Mouse (Mus musculus) midbrain, postnatal 0 days (tissue): Measurements from ENCODE around the gene Trabd2b. TPM values are rescaled to one million over a fixed set of nuclear protein-coding genes. Genes with fewer than 3 reads are reported as not detected.

Experiments used
- ATAC-seq: fragments of 200-750 bp; cut with Nextera tagmentation; 2 replicates; pipeline ENCODE4 v1.8.0; 2017; ENCODE audit warnings: moderate number of reproducible peaks, mild to moderate bottlenecking, moderate TSS enrichment, moderate library complexity; ENCODE audit not compliant: low FRiP score
- DNase-seq: peaks from one replicate; pipeline ENCODE4 v3.0.0-alpha.2; 2015; ENCODE audit warnings: low spot score
- H3K27ac ChIP-seq: fragments of 300-500 bp; sonication (generic); 2 replicates; pipeline ENCODE4 v1.5.1; 2014; ENCODE audit warnings: low read depth, mild to moderate bottlenecking, low read length, mixed read lengths
- H3K27me3 ChIP-seq: fragments of 300-500 bp; sonication (generic); 2 replicates; pipeline ENCODE4 v1.6.1; 2014; ENCODE audit warnings: low read length, control low read depth, mixed read lengths; ENCODE audit not compliant: insufficient read depth
- H3K36me3 ChIP-seq: fragments of 300-500 bp; sonication (generic); 2 replicates; pipeline ENCODE4 v1.6.1; 2014; ENCODE audit warnings: low read length, control low read depth, mixed read lengths; ENCODE audit not compliant: insufficient read depth
- H3K4me1 ChIP-seq: fragments of 300-500 bp; sonication (generic); 2 replicates; pipeline ENCODE4 v1.6.1; 2014; ENCODE audit warnings: mild to moderate bottlenecking, control low read depth, antibody characterized with exemption, low read length, mixed read lengths; ENCODE audit not compliant: insufficient read depth
- H3K4me2 ChIP-seq: fragments of 300-500 bp; sonication (generic); 2 replicates; pipeline ENCODE4 v1.6.1; 2014; ENCODE audit warnings: low read depth, mild to moderate bottlenecking, low read length, mixed read lengths; ENCODE audit not compliant: poor library complexity, severe bottlenecking
- H3K4me3 ChIP-seq: fragments of 300-500 bp; sonication (generic); 2 replicates; pipeline ENCODE4 v1.5.1; 2014; ENCODE audit warnings: low read depth, mild to moderate bottlenecking, low read length, moderate library complexity
- H3K9ac ChIP-seq: fragments of 300-500 bp; sonication (generic); replicated peaks from 2 replicates; pipeline ENCODE4 v1.6.1; 2014; ENCODE audit warnings: mild to moderate bottlenecking, low read length, moderate library complexity, mixed read lengths; ENCODE audit not compliant: poor library complexity, severe bottlenecking
- H3K9me3 ChIP-seq: fragments of 300-500 bp; sonication (generic); 2 replicates; pipeline ENCODE4 v1.6.1; 2016; ENCODE audit warnings: low read length, control low read depth
- CTCF ChIP-seq: IDR thresholded peaks from 2 replicates; pipeline ENCODE4 v1.5.1; 2016; ENCODE audit warnings: antibody characterized with exemption, mild to moderate bottlenecking
- WGBS: fragments of 180-500 bp; shearing (Covaris S2); extraction: QIAGEN DNeasy Blood & Tissue Kit; methylation state at CpG from one replicate; pipeline ENCODE4 v1.1.7; 2014; 5-methylcytosine and 5-hydroxymethylcytosine counted together
- polyA plus RNA-seq: library from polyadenylated mRNA; unstranded; fragments of >200 nt; fragmentation: Nextera tagmentation; extraction: Ambion mirVana; gene quantifications from 2 replicates; pipeline ENCODE4 v1.2.1, GENCODE M21; 2015
- total RNA-seq: library from RNA; depleted of rRNA; stranded (reverse); fragments of >200 nt; gene quantifications from 2 replicates; pipeline ENCODE4 v1.2.3, GENCODE M21; 2014

Gene Trabd2b
- total and polyA plus RNA-seq, 2 experiments from 2014 or later = 0.48 to 1.8 TPM

GRCm38 (mm10) chr4:114401993-114402731 lies 4.4 kb upstream of the Trabd2b start:
- H3K27ac ChIP-seq = no peak overlapping the region
- no peak overlapping the region for H3K4me2 ChIP-seq
- H3K27me3 ChIP-seq = peaks cover 15% of the 10 kb centered on the region
- H3K36me3 ChIP-seq = no peaks in the 10 kb centered on the region
- ATAC-seq (no peak), DNase-seq (no peak)
- no peaks in the 10 kb centered on the region for H3K9me3 ChIP-seq
- 0 out of 2 replicates have a peak, but pooled peaks cover 4% of the 10 kb centered on the region for H3K4me1 ChIP-seq
- H3K4me3 ChIP-seq = no peak overlapping the region
- H3K9ac ChIP-seq = no peak overlapping the region
- no peak for TF ChIP-seq CTCF
- WGBS = 43% methylated on average over 7 of the region's 7 CpGs

GRCm38 (mm10) chr4:114405682-114406354 lies 706 bp upstream of the Trabd2b start:
- TF ChIP-seq CTCF = peak; percentile 96
- peak; percentile 80 for ATAC-seq
- peak overlapping the region; percentile 61 for H3K9ac ChIP-seq
- WGBS = under 1% methylated on average over 10 of the region's 74 CpGs
- peak overlapping the region; percentile 72 for H3K4me3 ChIP-seq
- H3K27me3 ChIP-seq = peaks cover 38% of the 10 kb centered on the region
- H3K9me3 ChIP-seq = no peaks in the 10 kb centered on the region
- 0 out of 2 replicates have a peak, but pooled peaks cover 4% of the 10 kb centered on the region for H3K4me1 ChIP-seq
- peak; percentile 80 for DNase-seq
- peak overlapping the region; percentile 100 for H3K4me2 ChIP-seq
- no peak overlapping the region for H3K27ac ChIP-seq
- no peaks in the 10 kb centered on the region for H3K36me3 ChIP-seq

- ATAC-seq = no peak
- 70% methylated on average over 3 of the region's 3 CpGs for WGBS
- no peak overlapping the region for H3K4me2 ChIP-seq
- TF ChIP-seq CTCF = no peak
- peaks cover 38% of the 10 kb centered on the region for H3K27me3 ChIP-seq
- no peak overlapping the region for H3K9ac ChIP-seq
- no peak overlapping the region for H3K27ac ChIP-seq
- H3K4me1 ChIP-seq = 0 out of 2 replicates have a peak, but pooled peaks cover 4% of the 10 kb centered on the region
- no peak overlapping the region for H3K4me3 ChIP-seq
- DNase-seq = no peak
- H3K36me3 ChIP-seq = no peaks in the 10 kb centered on the region
- no peaks in the 10 kb centered on the region for H3K9me3 ChIP-seq
Measured at GRCm38 (mm10) chr4:114407516-114407915, 992 bp downstream of the Trabd2b start.

- no peak overlapping the region for H3K4me3 ChIP-seq
Measured at GRCm38 (mm10) chr4:114408298-114408697, 1.8 kb downstream of the Trabd2b start.

GRCm38 (mm10) chr4:114408890-114409480 lies 2.5 kb downstream of the Trabd2b start:
- H3K36me3 ChIP-seq = no peaks in the 10 kb centered on the region
- H3K4me2 ChIP-seq = no peak overlapping the region
- no peak overlapping the region for H3K9ac ChIP-seq
- no peak overlapping the region for H3K27ac ChIP-seq
- TF ChIP-seq CTCF = no peak
- ATAC-seq (no peak), DNase-seq (no peak)
- peaks cover 34% of the 10 kb centered on the region for H3K27me3 ChIP-seq
- 59% methylated on average over 18 of the region's 18 CpGs for WGBS
- H3K9me3 ChIP-seq = no peaks in the 10 kb centered on the region
- H3K4me3 ChIP-seq = no peak overlapping the region
- 0 out of 2 replicates have a peak, but pooled peaks cover 4% of the 10 kb centered on the region for H3K4me1 ChIP-seq

More at GRCm38 (mm10) chr4:114408298-114408697, 1.8 kb downstream of the Trabd2b start:
- no peak for TF ChIP-seq CTCF
- no peaks in the 10 kb centered on the region for H3K9me3 ChIP-seq
- ATAC-seq = no peak
- H3K4me2 ChIP-seq = no peak overlapping the region
- H3K27ac ChIP-seq = no peak overlapping the region
- H3K27me3 ChIP-seq = peaks cover 38% of the 10 kb centered on the region
- WGBS = 88% methylated on average over 2 of the region's 2 CpGs
- H3K36me3 ChIP-seq = no peaks in the 10 kb centered on the region
- H3K4me1 ChIP-seq = 0 out of 2 replicates have a peak, but pooled peaks cover 4% of the 10 kb centered on the region
- DNase-seq = no peak
- no peak overlapping the region for H3K9ac ChIP-seq
